Mouse (Mus musculus): ENCODE results near the gene Fam163a.

DNA sequence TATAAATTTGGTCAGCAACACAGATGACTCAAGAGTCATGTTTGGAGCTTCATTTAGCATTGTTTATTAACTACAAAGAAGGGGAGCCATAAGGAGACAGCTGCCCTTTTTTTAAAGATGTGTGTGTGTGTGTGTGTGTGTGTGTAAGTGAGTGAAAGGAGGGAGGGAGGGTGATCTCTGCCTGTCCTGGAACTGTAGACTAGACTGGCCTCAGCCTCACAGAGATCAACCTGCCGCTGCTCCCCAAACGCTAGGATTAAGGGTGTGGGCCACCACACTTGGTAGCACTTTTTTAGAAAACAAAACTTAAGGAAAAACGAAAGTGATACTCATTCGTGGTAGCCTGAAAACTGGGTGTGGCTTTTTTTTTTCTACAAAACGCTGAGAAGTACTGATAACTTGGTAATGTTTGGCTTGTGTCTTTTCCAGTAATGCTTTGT, 167.7 kb downstream of the Fam163a start:
- no peak for TF ChIP-seq CTCF (IDR thresholded peaks at IDR 0.05; ENCODE audit: low read depth, low read length)
- no peak for TF ChIP-seq POLR2A (IDR thresholded peaks at IDR 0.05; ENCODE audit: extremely low read depth, insufficient read depth, low read length)
